Mouse (Mus musculus): ENCODE data around the gene Gm10271.

Gm10271 gene

GRCm38 (mm10) chr10:116977858-116978257 lies 5.4 kb upstream of the Gm10271 start:
- DNase-seq, result no peak

GRCm38 (mm10) chr10:116977455-116977854 lies 5.0 kb upstream of the Gm10271 start:
- no peak for DNase-seq

- no peak for DNase-seq
Measured at GRCm38 (mm10) chr10:116968741-116969140, 3.7 kb downstream of the Gm10271 start.

GRCm38 (mm10) chr10:116966065-116966464 lies 6.3 kb downstream of the Gm10271 start:
- no peak for DNase-seq

- no peak for DNase-seq
Measured at GRCm38 (mm10) chr10:116965297-116965696, 7.1 kb downstream of the Gm10271 start.

GRCm38 (mm10) chr10:116964571-116964970 lies 7.8 kb downstream of the Gm10271 start:
- no peak for DNase-seq

- no peak for DNase-seq
Measured at GRCm38 (mm10) chr10:116964084-116964483, 8.3 kb downstream of the Gm10271 start.

- peak; percentile 32 to 43 for DNase-seq
Measured at GRCm38 (mm10) chr10:116962803-116963202, 9.6 kb downstream of the Gm10271 start.

GRCm38 (mm10) chr10:116962152-116962551 lies 10.3 kb downstream of the Gm10271 start:
- DNase-seq, result no peak

GRCm38 (mm10) chr10:116957867-116958551 lies 14.4 kb downstream of the Gm10271 start:
- DNase-seq, result no peak

- no peak for DNase-seq
Measured at GRCm38 (mm10) chr10:116956483-116957158, 15.8 kb downstream of the Gm10271 start.

- DNase-seq, result no peak
Measured at GRCm38 (mm10) chr10:116955191-116955590, 17.2 kb downstream of the Gm10271 start.

- DNase-seq, result no peak
Measured at GRCm38 (mm10) chr10:116950886-116951285, 21.5 kb downstream of the Gm10271 start.

- peak; percentile 89 to 91 for DNase-seq
Measured at GRCm38 (mm10) chr10:116950009-116950769, 22.2 kb downstream of the Gm10271 start, which contains the start of gene Rab3ip. TSS of gene Rab3ip (minus strand) at chr10:116950769.

- peak in 1 of 2 experiments; percentile 63 for DNase-seq
Measured at GRCm38 (mm10) chr10:116949111-116950008, 23.0 kb downstream of the Gm10271 start.

GRCm38 (mm10) chr10:116948414-116948813 lies 24.0 kb downstream of the Gm10271 start:
- no peak for DNase-seq

- DNase-seq, result no peak
Measured at GRCm38 (mm10) chr10:116944940-116945339, 27.5 kb downstream of the Gm10271 start.

GRCm38 (mm10) chr10:116944144-116944543 lies 28.3 kb downstream of the Gm10271 start:
- no peak for DNase-seq

- DNase-seq, result peak; percentile 40 to 43
Measured at GRCm38 (mm10) chr10:116943025-116943424, 29.4 kb downstream of the Gm10271 start.

GRCm38 (mm10) chr10:116935028-116935427 lies 37.4 kb downstream of the Gm10271 start:
- no peak for DNase-seq

GRCm38 (mm10) chr10:116933794-116934193 lies 38.6 kb downstream of the Gm10271 start:
- DNase-seq, result no peak

- no peak for DNase-seq
Measured at GRCm38 (mm10) chr10:116932418-116932817, 40.0 kb downstream of the Gm10271 start.

Data from thymus, postnatal 36 days (tissue).